Mouse (Mus musculus) liver, adult 2 months (tissue): ENCODE measurements at regions not wholly inside any gene's neighbourhood (a gene's known extent, or its start where the extent isn't known, plus 50 kb on each side); places are given as distances from the start of the nearest gene placed in this dataset.

ENCODE experiments used
- CTCF ChIP-seq: fragments of 200-500 bp; IDR thresholded peaks from 2 replicates; pipeline ENCODE4 v1.5.1; 2011; ENCODE audit warnings: low read depth, low read length, control low read depth
- POLR2A ChIP-seq: fragments of 200-500 bp; IDR thresholded peaks from 2 replicates; pipeline ENCODE4 v1.6.1; 2011; ENCODE audit warnings: low read length, control low read depth; ENCODE audit not compliant: insufficient read depth; ENCODE audit errors: extremely low read depth

GRCm38 (mm10) chr17:87549568-87549967 lies 86.2 kb upstream of the Epcam start:
- no peak for TF ChIP-seq POLR2A
- no peak for TF ChIP-seq CTCF
